Mouse (Mus musculus) embryo, embryonic 10 days (tissue): ENCODE measurements around the gene Selplg.
A peak's percentile ranks its signal among the peaks of the same experiment; 100 is the strongest.
"Not testable (repeated sequence)": the region's sequence is repeated elsewhere in the genome, so short reads cannot be mapped to it uniquely, and the experiment has no call there.

Experiments
- DNase-seq: peaks from one replicate; pipeline ENCODE4 v3.0.0-alpha.2; 2015; ENCODE audit warnings: low spot score

Gene Selplg

GRCm38 (mm10) chr5:113790453-113791196 is 41.8 kb downstream of the Selplg start:
- DNase-seq, result no peak

DNA sequence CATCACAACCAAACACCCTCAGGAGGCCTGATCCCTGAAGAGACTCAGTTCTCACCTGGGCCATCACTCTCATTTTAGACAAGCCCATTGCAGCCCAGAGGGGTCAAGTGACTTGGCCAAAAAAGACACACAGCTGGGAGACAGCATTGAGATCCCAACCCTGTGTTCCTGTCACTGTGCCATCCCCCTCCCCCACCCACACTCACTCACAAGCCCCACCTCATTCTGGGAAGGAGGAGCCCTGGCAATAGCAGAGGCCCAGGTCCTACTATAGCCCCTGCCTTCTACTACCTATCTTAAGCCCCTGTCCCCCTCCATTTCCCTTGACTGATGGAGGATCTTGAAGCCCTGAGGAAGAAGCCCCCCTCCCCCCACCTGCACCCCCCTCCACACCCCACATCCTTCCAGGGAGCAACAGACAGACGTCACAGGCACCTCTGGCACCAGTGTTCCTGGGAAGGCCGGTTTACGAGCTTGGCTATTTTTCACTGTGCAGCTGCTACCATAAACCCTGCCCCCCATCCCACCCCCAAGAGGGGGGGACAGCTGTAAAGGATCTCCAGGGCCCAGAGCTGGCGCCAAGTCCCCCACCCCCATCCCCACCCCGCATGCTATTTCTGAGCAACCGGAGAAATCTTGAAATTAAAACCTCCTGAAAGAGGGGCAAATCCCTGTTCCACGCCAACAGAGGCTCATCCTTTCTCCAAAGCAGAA is 43.2 kb downstream of the Selplg start:
- DNase-seq, result no peak

- peak; percentile 45 for DNase-seq
Measured at GRCm38 (mm10) chr5:113788645-113789044, 43.8 kb downstream of the Selplg start.

- no peak for DNase-seq
Measured at GRCm38 (mm10) chr5:113786985-113787384, 45.5 kb downstream of the Selplg start.

GRCm38 (mm10) chr5:113784104-113784503 is 48.3 kb downstream of the Selplg start:
- DNase-seq, result peak; percentile 62

DNA sequence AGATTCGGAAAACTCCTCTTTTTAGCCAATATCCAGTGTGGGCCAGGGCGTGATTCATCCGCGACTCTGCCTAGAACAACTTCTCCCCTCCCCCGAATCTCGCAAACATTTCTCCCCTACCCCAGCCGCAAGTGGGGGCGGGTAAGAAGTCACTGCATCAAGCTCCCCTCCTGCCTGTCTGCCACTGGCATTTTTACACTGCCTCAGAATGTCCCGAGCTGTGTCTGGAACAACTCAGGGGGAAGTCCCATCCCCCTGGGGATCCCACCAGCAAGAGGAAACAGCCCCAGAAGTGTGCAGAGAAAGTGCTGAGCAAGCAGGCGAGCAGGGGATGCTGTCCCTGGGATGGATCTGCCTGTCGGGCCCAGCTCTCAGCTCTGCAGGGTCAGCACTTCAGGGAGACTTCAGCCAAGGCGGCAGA is 48.9 kb downstream of the Selplg start:
- peak; percentile 52 for DNase-seq

- no peak for DNase-seq
Measured at GRCm38 (mm10) chr5:113782624-113783023, 49.8 kb downstream of the Selplg start.

DNA sequence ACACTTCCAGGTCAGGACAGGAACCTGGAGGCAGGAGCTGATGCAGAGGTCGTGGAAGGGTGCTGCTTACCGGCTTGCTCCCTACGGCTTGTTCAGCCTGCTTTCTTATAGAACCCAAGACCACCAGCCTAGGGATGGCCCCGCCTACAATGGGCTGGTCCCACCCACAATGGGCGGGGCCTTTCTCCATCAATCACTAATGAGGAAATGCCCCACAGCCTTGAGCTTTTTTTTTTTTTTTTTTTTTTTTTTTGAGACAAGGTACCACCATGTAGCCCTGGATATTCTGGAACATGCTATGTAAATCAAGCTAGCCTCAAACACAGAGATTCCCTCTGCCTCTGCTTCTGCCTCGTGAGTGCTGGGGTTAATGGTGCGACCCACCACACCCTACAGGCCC is 50.6 kb downstream of the Selplg start:
- no peak for DNase-seq

DNA sequence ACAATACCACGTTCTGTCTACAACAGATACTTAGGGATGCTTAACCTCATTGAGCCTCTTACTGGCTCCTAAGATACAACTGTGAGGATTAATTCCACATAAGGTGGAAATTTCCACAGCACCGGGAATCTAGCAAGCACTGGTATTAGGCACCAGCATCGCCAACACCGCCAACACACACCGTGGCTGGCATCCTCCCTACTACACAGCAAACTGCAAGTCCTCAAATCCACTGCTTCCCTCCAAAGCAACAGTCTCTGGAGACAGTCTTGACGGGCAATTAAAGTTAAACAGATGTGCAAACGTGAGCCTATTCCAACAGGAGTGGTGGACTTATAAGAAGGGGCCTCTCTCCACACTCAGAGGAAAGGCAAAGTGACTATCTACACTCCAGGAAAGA is 51.2 kb downstream of the Selplg start:
- DNase-seq, result no peak

DNA sequence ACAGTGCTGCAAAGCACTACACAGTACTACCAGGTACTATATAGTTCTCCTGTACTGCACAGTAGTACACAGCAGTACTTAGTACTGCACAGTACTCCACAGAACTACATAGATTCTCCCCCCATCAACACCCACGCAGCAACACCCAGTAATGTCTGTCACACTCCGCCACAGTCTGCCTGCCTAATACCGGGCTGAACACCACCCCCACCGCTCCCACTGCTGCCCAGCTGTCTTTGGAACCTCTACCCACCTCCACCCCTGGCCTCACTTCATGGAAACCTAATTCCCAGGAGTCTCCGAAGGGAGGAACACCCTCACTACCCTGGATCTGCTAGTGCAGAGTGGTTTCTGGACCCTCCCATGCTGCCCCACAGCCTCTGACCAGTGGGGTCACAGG is 51.7 kb downstream of the Selplg start:
- no peak for DNase-seq

DNA sequence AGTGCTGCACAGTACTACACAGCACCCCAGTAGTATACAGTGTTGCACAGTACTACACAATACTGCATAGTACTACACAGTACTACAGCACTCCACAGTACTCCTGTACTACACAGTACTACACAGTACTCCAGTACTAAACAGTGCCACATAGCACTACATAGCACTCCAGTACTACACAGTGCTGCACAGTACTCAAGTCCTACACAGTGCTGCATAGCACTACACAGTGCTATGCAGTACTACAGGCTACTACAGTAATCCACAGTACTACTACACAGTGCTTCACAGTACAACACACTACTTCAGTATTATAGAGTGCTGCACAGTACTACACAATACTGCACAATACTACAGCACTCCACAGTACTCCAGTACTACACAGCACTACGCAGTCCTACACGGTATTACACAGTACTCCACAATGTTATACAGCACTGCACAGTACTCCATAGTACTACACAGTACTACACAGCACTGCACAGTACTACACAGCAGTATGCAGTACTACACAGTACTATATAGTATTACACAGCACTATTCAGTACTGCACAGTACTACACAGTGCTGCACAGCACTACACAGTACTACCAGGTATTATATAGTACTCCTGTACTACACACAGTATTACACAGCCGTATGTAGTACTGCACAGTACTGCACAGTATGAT is 52.2 kb downstream of the Selplg start:
- DNase-seq, result no peak

DNA sequence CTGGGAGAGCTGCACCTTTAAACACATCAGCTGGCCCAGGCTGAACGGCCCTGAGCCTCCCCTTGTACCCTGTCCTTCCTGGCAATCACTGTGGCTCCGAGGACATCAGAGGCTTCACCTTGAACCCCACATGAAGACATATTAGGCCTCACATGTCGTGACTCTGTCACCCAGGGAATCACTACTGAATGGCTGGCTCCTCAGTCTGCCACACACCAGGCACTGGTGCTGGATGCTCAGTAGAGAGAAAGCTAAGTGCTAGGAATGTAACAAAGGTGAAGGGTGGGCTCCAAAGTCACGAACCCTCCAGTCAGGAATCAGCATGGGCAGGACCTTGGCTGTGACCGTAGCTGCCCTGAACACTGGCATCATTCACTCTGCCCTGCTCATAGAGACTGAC is 52.9 kb downstream of the Selplg start:
- DNase-seq, result no peak

DNA sequence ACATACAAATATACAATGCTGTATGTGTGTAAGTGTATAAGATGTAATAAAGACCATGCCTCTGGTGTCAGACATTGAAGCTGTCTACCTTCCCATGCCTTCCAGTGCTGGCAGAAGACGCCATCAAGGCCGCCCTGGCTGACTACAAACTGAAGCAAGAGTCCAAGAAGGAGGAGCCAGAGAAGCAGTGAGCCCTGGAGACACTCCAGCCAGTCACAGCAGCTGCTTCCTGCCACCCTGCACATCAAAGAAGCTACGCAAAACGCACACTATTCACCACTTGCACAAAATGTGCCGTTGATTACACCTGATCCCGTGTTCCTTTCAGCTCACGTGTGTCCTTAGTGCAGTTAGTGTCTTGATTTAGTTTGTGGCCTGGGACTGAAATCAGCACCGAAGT is 54.7 kb downstream of the Selplg start:
- DNase-seq, result not testable (repeated sequence)

DNA sequence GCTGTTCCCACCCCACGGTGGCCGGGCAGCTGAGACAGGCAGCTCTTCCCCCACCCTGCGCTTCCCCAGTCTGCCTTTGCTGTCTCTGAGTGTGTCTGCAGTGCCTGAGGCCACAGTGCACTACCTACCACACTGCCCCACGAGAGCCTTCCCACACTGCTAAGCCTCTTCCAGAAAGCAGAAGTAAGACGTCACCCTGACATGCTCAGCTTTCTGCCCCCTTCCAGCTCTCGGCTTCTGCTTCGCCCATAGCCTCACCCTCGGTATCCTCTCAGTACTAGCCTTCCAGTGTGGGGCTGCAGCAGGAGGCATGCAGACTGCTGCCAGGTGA is 55.6 kb downstream of the Selplg start:
- DNase-seq, result no peak

GRCm38 (mm10) chr5:113776128-113776895 is 56.1 kb downstream of the Selplg start:
- no peak for DNase-seq

GRCm38 (mm10) chr5:113775585-113775984 is 56.9 kb downstream of the Selplg start:
- no peak for DNase-seq

DNA sequence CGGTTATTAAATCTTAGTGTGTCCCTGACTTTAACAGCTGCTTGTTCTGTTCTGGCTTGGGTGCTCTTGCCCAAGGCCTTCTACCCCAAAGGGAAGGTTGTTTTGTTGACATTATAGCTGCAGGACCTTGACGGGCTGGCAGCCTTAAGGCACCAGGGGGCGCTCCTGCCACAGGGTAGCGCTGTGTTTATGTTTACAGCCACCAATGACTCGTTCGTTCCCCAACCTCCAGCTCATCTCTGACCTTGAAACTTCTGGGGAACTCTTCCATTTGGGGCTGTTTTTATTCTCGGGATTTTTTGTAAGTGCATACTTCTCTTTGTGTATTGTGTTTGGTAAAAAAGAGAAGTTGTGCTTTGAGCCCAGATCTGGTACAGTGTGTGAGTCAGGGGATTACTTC is 58.8 kb downstream of the Selplg start:
- DNase-seq, result peak; percentile 94

DNA sequence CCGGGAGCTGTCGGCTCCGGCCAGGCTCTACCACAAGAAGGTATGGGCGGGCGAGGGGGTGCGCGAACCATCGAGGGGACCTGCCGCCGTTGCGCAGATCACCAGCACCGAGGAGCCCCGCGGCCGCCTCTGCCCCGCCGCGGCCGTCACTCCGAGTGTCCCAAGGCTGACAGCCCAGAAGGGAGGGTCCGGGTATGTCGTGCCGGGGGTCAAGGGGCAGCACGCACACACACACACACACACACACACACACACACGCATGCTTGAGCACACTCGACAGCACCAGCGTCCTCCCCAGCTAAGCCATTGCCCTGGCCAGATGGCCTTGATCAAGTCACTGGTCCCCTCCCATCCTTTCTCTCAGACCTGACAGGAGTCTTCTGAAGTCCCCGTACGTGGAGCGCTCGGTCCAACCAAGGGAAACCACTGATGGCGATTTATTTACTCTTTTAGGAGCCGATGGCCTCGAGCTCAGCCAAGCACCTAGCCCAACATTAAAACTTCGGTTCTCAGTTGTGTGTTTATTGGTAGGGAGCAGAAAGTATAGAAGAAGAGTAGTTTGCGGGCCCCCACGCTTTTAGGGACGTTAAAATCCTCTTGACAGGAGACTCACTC is 59.4 kb downstream of the Selplg start:
- DNase-seq, result no peak

DNA sequence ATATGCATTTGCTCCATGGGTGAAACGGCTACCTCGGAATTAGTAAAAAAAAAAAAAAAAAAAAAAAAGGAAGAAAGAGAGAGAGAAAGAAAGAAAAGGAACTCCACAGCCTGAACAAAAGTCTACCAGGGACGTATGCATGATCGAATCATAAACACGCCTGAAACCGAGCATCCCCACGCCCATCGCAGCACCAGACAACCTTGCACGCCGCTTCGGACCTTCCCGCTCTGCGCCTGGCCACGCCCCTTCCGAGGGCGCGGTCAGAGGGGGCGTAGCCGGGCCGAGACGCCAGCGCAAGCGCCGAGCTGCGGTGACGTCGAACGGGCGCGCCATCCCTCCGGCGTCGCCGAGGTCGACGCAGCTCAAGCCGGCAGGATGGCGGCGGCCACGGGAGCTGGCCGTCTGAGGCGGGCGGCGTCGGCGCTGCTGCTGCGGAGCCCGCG is 60.0 kb downstream of the Selplg start, which contains the start of the genes Sart3 and Iscu:
Gene Sart3, minus strand, starts transcription at position 61 of the 446 bp plus-strand sequence.
Gene Iscu, plus strand, starts transcription at position 299 of the 446 bp plus-strand sequence.
- peak; percentile 98 for DNase-seq

- DNase-seq, result peak; percentile 96
Measured at GRCm38 (mm10) chr5:113771213-113772162, 61.0 kb downstream of the Selplg start.
